Mouse (Mus musculus) cerebellum, adult 8-10 months (tissue): ENCODE data around the gene Def6.
A peak's percentile ranks its signal among the peaks of the same experiment; 100 is the strongest.

Source experiments
- DNase-seq: peaks from one replicate; pipeline ENCODE4 v3.0.0; 2022

The Def6 gene

GRCm38 (mm10) chr17:28207591-28208313 is at the start of gene Def6:
TSS of gene Def6 (plus strand) at chr17:28207778.
- no peak for DNase-seq

- no peak for DNase-seq
These were observed 47.2 kb upstream of the Def6 start for GRCm38 (mm10) chr17:28160361-28160760.

GRCm38 (mm10) chr17:28161310-28161881 is 46.2 kb upstream of the Def6 start:
- DNase-seq: no peak

GRCm38 (mm10) chr17:28163666-28164065 is 43.9 kb upstream of the Def6 start:
- DNase-seq: peak; percentile 77

GRCm38 (mm10) chr17:28170460-28171305 is 36.9 kb upstream of the Def6 start:
- DNase-seq: no peak

- no peak for DNase-seq
These were observed 34.9 kb upstream of the Def6 start for GRCm38 (mm10) chr17:28172690-28173089.

GRCm38 (mm10) chr17:28176775-28177539 is 30.6 kb upstream of the Def6 start, which contains the start of gene Zfp523:
TSS of gene Zfp523 (plus strand) at chr17:28177129.
- peak; percentile 91 for DNase-seq

- no peak for DNase-seq
These were observed 30.0 kb upstream of the Def6 start for GRCm38 (mm10) chr17:28177540-28178046.

GRCm38 (mm10) chr17:28180331-28180730 is 27.2 kb upstream of the Def6 start:
- DNase-seq: no peak

GRCm38 (mm10) chr17:28180783-28181544 is 26.6 kb upstream of the Def6 start:
- DNase-seq: no peak

GRCm38 (mm10) chr17:28184971-28185638 is 22.5 kb upstream of the Def6 start:
- no peak for DNase-seq

- no peak for DNase-seq
These were observed 19.3 kb upstream of the Def6 start for GRCm38 (mm10) chr17:28188313-28188712.

- DNase-seq: no peak
These were observed 14.8 kb upstream of the Def6 start for GRCm38 (mm10) chr17:28192754-28193153.

- DNase-seq: no peak
These were observed 14.0 kb upstream of the Def6 start for GRCm38 (mm10) chr17:28193559-28193958.

GRCm38 (mm10) chr17:28195033-28195432 is 12.5 kb upstream of the Def6 start:
- no peak for DNase-seq

GRCm38 (mm10) chr17:28197646-28198045 is 9.9 kb upstream of the Def6 start:
- no peak for DNase-seq

GRCm38 (mm10) chr17:28201982-28202381 is 5.6 kb upstream of the Def6 start:
- no peak for DNase-seq

GRCm38 (mm10) chr17:28204052-28204720 is 3.4 kb upstream of the Def6 start:
- peak; percentile 48 for DNase-seq

GRCm38 (mm10) chr17:28205443-28205842 is 2.1 kb upstream of the Def6 start:
- DNase-seq: no peak

- DNase-seq: no peak
These were observed 486 bp upstream of the Def6 start for GRCm38 (mm10) chr17:28207092-28207491.

GRCm38 (mm10) chr17:28208314-28208612 is 685 bp downstream of the Def6 start:
- no peak for DNase-seq
